Mouse (Mus musculus): ENCODE measurements around the gene B2m. TPM values are rescaled to one million over a fixed set of nuclear protein-coding genes. Genes with fewer than 3 reads are reported as not detected.

Gene B2m
- polyA plus RNA-seq (2021; fragmentation: Nextera tagmentation): 312 and 393 TPM in 2 replicates
- long read RNA-seq, experiment 1, transcript B2m-201 (4 exons, 860 nt): major isoform, 41 of 45 reads
- long read RNA-seq, experiment 1, partial matches to known transcripts: 2 of 45 reads
- long read RNA-seq, experiment 1, other reads (novel, unspliced or antisense): 2 of 45 reads
- long read RNA-seq, experiment 2, transcript B2m-201 (4 exons, 860 nt): major isoform, 310 of 328 reads
- long read RNA-seq, experiment 2, partial matches to known transcripts: 17 of 328 reads
- long read RNA-seq, experiment 2, other reads (novel, unspliced or antisense): 1 of 328 reads

DNA sequence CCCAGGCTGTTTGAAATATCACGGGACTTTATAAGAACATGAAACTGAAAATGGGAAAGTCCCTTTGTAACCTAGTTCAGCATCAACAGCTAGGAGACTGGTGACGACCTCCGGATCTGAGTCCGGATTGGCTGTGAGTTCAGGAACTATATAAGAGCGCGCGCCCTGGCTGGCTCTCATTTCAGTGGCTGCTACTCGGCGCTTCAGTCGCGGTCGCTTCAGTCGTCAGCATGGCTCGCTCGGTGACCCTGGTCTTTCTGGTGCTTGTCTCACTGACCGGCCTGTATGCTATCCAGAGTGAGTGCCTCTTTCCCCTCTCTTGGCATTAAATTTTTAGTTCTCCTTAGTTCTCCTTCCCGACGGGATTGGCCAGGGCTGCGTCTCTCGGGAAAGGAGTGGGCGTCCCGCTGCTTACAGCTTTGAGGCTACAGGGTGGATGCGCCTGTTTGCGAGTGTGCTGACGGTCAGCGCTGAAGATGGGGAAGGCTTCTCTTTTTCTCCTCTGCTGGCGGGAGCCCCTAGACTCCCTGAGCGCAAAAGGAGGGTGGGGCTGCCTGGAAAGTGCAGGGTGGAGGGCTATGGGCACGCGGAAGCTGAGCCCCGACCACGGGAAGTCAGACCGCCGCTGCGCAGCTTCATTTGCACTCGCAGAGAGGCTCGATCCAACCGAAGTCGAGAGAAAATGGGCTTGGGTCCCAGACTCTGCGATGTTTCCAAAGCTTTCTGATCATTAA is at the start of gene B2m:
Gene B2m (plus strand): TSS at position 179 of the 734 bp plus-strand sequence.

DNA sequence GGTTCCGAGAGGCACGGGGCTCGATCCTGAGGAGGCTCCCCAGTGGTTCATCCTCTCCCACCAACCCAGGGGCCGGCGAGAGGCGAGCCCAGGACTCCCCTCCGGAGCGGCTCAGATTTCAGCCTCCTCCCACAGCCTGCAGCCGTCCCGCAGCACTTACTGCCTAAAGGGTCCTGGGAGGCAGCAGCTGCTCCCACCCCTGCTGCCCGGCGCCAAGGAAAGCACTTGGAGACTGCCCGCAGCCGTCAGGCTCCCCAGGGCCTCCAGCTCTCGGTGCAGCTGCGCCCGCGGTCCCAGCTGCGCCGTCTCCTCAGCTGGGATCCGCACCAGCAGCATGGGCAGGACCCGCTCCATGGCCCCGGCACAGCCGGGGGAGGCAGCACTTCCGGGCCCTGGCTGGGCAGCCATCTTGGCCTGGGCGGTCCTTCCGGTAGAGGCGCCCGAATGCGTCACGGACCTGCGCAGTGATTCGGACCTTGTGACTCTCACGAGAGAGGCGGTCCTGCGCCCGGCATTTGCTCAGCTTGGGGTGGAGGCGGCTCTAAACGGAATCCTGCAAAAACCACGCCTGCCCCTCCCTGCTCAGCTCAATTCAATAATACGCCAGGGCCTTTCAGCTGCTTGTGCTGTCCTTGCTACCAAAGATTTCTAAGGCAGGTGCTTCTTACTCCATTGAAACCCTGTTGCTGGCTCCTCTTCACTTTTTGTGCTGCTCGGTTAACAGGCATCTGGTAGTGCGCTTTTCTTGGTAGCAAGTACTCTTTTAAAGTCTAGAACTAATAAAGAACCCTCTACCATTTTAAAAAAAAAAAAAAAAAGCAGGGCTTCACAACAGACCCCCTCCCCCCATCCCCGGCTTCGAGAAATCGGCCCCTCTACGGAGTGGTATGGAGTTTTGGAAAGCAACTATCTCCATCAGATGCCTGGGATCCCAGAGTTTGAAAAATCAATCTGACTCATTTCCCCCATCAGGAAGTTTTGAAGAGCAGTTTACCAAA is 29.2 kb upstream of the B2m start, which contains the start of gene Spg11:
Gene Spg11 (minus strand): TSS at position 426 of the 998 bp plus-strand sequence.

DNA sequence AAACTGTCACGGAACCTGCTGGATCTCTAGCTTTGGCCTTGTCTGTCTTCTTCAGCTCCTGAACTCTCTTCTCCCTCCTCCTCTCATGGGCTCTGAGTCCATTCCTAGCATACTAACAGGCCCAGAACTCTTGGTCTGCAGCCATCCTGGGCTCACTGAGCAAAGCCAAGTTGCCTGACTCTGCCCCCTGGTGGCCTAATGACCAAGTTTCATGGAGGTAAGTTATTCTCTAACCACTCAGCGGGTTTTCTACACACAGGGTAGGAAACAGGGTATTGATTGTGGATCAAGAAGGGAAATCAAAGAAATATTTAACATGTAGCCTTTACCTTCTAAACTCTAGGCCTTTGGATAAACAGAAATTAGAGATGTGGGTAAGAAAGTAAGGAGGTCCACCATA is 13.2 kb downstream of the B2m start, which contains the start of gene Trim69:
Gene Trim69 (plus strand): TSS at position 21 of the 400 bp plus-strand sequence.

DNA sequence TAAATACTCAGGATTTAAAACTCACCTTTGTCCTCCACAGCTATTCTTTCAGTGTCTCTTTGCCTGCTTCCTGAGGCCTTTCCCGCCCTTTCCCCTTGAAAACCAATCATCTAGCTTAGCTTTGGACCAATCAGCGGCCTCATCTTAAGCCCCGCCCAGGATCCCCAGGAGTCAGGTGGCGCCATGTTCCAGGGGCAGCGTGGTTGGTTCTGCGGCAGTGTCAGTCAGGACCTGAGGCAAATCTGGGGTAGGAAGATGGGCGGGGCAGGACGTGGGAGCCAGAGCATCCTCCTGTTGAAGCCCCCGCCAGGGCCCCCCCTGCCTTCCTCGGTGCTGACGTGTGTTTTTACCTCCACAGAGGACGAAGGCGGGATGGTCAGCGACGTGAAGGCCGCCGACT is 38.6 kb downstream of the B2m start, which contains the start of the genes Patl2 and Terb2:
Gene Patl2 (minus strand): TSS at position 84 of the 400 bp plus-strand sequence.
Gene Terb2 (plus strand): TSS at position 167 of the 400 bp plus-strand sequence.

Other genes with a start within 250 kb of the B2m start
- 17.2 and 17.7 TPM in 2 replicates for gene Ctdspl2, start 191.7 kb upstream of the B2m start, polyA plus RNA-seq (2021; fragmentation: Nextera tagmentation)
- not detected in 2 replicates for gene Mageb3, start 191.6 kb upstream of the B2m start, polyA plus RNA-seq (2021; fragmentation: Nextera tagmentation)
- 26.0 and 30.2 TPM in 2 replicates for gene Eif3j1, start 119.1 kb upstream of the B2m start, polyA plus RNA-seq (2021; fragmentation: Nextera tagmentation)
- gene Spg11, start 29.3 kb upstream of the B2m start, polyA plus RNA-seq (2021; fragmentation: Nextera tagmentation): 1.8 and 2.4 TPM in 2 replicates
- gene Trim69, start 13.0 kb downstream of the B2m start, polyA plus RNA-seq (2021; fragmentation: Nextera tagmentation): 0.06 TPM in 1 of 2 replicates, not detected in the other
- gene Patl2, start 38.5 kb downstream of the B2m start, polyA plus RNA-seq (2021; fragmentation: Nextera tagmentation): 0.09 and 0.13 TPM in 2 replicates
- not detected in 2 replicates for gene Terb2, start 38.6 kb downstream of the B2m start, polyA plus RNA-seq (2021; fragmentation: Nextera tagmentation)
- 15.7 and 17.1 TPM in 2 replicates for gene Sord, start 87.1 kb downstream of the B2m start, polyA plus RNA-seq (2021; fragmentation: Nextera tagmentation)
- gene Duox2, start 150.8 kb downstream of the B2m start, polyA plus RNA-seq (2021; fragmentation: Nextera tagmentation): not detected in 2 replicates
- not detected in 2 replicates for gene Duoxa2, start 151.2 kb downstream of the B2m start, polyA plus RNA-seq (2021; fragmentation: Nextera tagmentation)
- 0.08 and 0.20 TPM in 2 replicates for gene Duoxa1, start 166.0 kb downstream of the B2m start, polyA plus RNA-seq (2021; fragmentation: Nextera tagmentation)
- not detected in 2 replicates for gene Duox1, start 168.0 kb downstream of the B2m start, polyA plus RNA-seq (2021; fragmentation: Nextera tagmentation)
- 4.6 and 7.6 TPM in 2 replicates for gene Shf, start 221.5 kb downstream of the B2m start, polyA plus RNA-seq (2021; fragmentation: Nextera tagmentation)